Mouse (Mus musculus): ENCODE data around the gene Il5.

- no peak for TF ChIP-seq POLR2A (IDR thresholded peaks at IDR 0.05; ENCODE audit: control insufficient read depth, low read depth, low read length)
- no peak for TF ChIP-seq CTCF (IDR thresholded peaks at IDR 0.05; ENCODE audit: control insufficient read depth, insufficient read depth, insufficient replicate concordance, low read depth, low read length)
Measured at GRCm38 (mm10) chr11:53759545-53760406, 39.2 kb downstream of the Il5 start.

Data from testis, adult 2 months (tissue).